Comparison of ENCODE assay signal across 8 mouse cellular contexts in the genomic region with DNA sequence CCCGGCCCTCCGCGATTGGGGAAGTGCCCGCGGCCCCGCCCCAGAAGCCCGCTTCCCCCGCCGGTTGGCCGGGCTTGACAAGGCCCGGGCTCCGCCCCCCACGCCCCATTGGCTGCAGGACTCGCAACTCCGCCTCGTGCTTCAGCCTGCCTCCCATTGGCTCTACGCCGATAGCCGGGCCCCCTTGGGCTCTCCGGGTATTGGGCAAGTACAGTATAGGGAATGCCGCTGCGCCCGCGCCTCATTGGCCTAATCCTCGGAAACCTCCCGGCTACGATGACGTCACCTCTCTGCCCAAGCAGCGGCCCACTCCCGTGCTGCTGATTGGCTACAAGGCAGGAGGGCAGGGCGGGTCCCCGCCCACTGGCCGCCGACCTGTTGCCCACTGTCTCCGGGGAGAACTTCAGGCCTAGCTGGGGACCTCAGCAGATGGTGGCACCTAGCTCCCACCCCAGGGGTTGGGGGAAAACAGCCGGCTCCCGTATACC. TPM values are rescaled to one million over a fixed set of nuclear protein-coding genes. Genes with fewer than 3 reads are reported as not detected.
DNase-seq lines count a peak whose midpoint lies in the region; ATAC-seq and TF ChIP-seq lines count a peak whose summit lies in the region.

No protein-coding gene starts in this region.

- peak; percentile 100 for DNase-seq in 416B (ENCODE audit: low read depth)
- DNase-seq in heart, adult 8-10 months (ENCODE audit: low spot score) = peak; percentile 99
- DNase-seq in kidney, adult 9 months = peak; percentile 100
- peak; percentile 100 for DNase-seq in limb, embryonic 14.5 days (ENCODE audit: low spot score)
- peak; percentile 100 for DNase-seq in midbrain, postnatal 0 days (ENCODE audit: low spot score)
- peak; percentile 99 for DNase-seq in spleen, postnatal 14 days (ENCODE audit: low spot score in 2 of 2)

- H3K4me2 ChIP-seq in embryonic facial prominence, embryonic 15.5 days (replicated peaks) = peak overlapping the region; percentile 89
- peak overlapping the region; percentile 66 for H3K4me2 ChIP-seq in limb, embryonic 14.5 days (replicated peaks; ENCODE audit: low read depth, low read length, severe bottlenecking)
- H3K4me2 ChIP-seq in midbrain, postnatal 0 days (ENCODE audit: low read depth, low read length, poor library complexity, severe bottlenecking) = peak overlapping the region; percentile 81

- H3K36me3 ChIP-seq in embryonic facial prominence, embryonic 15.5 days = peaks cover 38% of the 10 kb centered on the region
- peaks cover 31% of the 10 kb centered on the region for H3K36me3 ChIP-seq in limb, embryonic 14.5 days (ENCODE audit: control insufficient read depth, insufficient read depth, low read length)
- peaks cover 19% of the 10 kb centered on the region for H3K36me3 ChIP-seq in midbrain, postnatal 0 days (ENCODE audit: insufficient read depth, low read length)

- no peaks in the 10 kb centered on the region; the same call in 1 of the 2 replicates for H3K4me1 ChIP-seq in bone marrow, adult 2 months (ENCODE audit: control insufficient read depth, insufficient read depth, low read length)
- peaks cover 21% of the 10 kb centered on the region for H3K4me1 ChIP-seq in embryonic facial prominence, embryonic 15.5 days
- H3K4me1 ChIP-seq in limb, embryonic 14.5 days (ENCODE audit: control insufficient read depth, insufficient read depth, low read length) = peaks cover 12% of the 10 kb centered on the region
- H3K4me1 ChIP-seq in midbrain, postnatal 0 days (ENCODE audit: insufficient read depth, low read length) = peaks cover 9% of the 10 kb centered on the region; the same call in 1 of the 2 replicates

- H3K27me3 ChIP-seq in embryonic facial prominence, embryonic 15.5 days = no peaks in the 10 kb centered on the region
- no peaks in the 10 kb centered on the region for H3K27me3 ChIP-seq in limb, embryonic 14.5 days (ENCODE audit: control insufficient read depth, insufficient read depth, low read length)
- no peaks in the 10 kb centered on the region for H3K27me3 ChIP-seq in midbrain, postnatal 0 days (ENCODE audit: insufficient read depth, low read length)

- H3K9me3 ChIP-seq in embryonic facial prominence, embryonic 15.5 days (replicated peaks) = no peaks in the 10 kb centered on the region
- H3K9me3 ChIP-seq in limb, embryonic 14.5 days (ENCODE audit: control insufficient read depth, low read length) = no peaks in the 10 kb centered on the region
- H3K9me3 ChIP-seq in midbrain, postnatal 0 days (ENCODE audit: low read length) = no peaks in the 10 kb centered on the region

- peak overlapping the region; percentile 89 for H3K27ac ChIP-seq in bone marrow, adult 2 months (ENCODE audit: control insufficient read depth, insufficient read depth, low read depth, low read length, poor library complexity)
- H3K27ac ChIP-seq in embryonic facial prominence, embryonic 15.5 days (replicated peaks) = peak overlapping the region; percentile 75
- H3K27ac ChIP-seq in limb, embryonic 14.5 days (replicated peaks; ENCODE audit: low read depth, low read length) = peak overlapping the region; percentile 40; the same call in 1 of the 2 replicates
- peak overlapping the region; percentile 70 for H3K27ac ChIP-seq in midbrain, postnatal 0 days (ENCODE audit: low read depth, low read length)

- H3K4me3 ChIP-seq in bone marrow, adult 2 months (replicated peaks; ENCODE audit: control insufficient read depth, low read depth, low read length) = peak overlapping the region; percentile 69
- H3K4me3 ChIP-seq in embryonic facial prominence, embryonic 15.5 days (replicated peaks) = peak overlapping the region; percentile 94
- peak overlapping the region; percentile 84 for H3K4me3 ChIP-seq in limb, embryonic 14.5 days (replicated peaks; ENCODE audit: low read length)
- H3K4me3 ChIP-seq in midbrain, postnatal 0 days (ENCODE audit: low read depth, low read length) = peak overlapping the region; percentile 86

- TF ChIP-seq POLR2A in bone marrow, adult 2 months (IDR thresholded peaks at IDR 0.05; ENCODE audit: borderline replicate concordance, control insufficient read depth, low read depth, low read length) = peak; percentile 89
- TF ChIP-seq POLR2A in limb, embryonic 14.5 days (IDR thresholded peaks at IDR 0.05; ENCODE audit: borderline replicate concordance, extremely low read depth, insufficient read depth, insufficient read length) = no peak

- peak; percentile 18; the same call in 1 of the 2 replicates for TF ChIP-seq CTCF in bone marrow, adult 2 months (IDR thresholded peaks at IDR 0.05; ENCODE audit: control insufficient read depth, insufficient read depth, low read length)
- TF ChIP-seq CTCF in midbrain, postnatal 0 days (IDR thresholded peaks at IDR 0.05) = no peak

- ATAC-seq in embryonic facial prominence, embryonic 15.5 days (ENCODE audit: insufficient number of reproducible peaks, low FRiP score, low TSS enrichment, low read depth) = peak; percentile 100
- peak; percentile 100 for ATAC-seq in limb, embryonic 14.5 days (ENCODE audit: low FRiP score, low read depth)
- peak; percentile 100 for ATAC-seq in midbrain, postnatal 0 days (ENCODE audit: low FRiP score)

- under 1% methylated on average over 31 of the region's 37 CpGs for WGBS in bone marrow, adult 2 months
- 2% methylated on average over 37 of the region's 37 CpGs for WGBS in embryonic facial prominence, embryonic 15.5 days
- WGBS in limb, embryonic 14.5 days = under 1% methylated on average over 27 of the region's 37 CpGs
- under 1% methylated on average over 31 of the region's 37 CpGs for WGBS in midbrain, postnatal 0 days

- peak overlapping the region; percentile 82 for H3K9ac ChIP-seq in embryonic facial prominence, embryonic 15.5 days
- H3K9ac ChIP-seq in limb, embryonic 14.5 days (ENCODE audit: low read depth, low read length, severe bottlenecking) = peak overlapping the region; percentile 45
- peak overlapping the region; percentile 63 for H3K9ac ChIP-seq in midbrain, postnatal 0 days (replicated peaks; ENCODE audit: low read length, poor library complexity, severe bottlenecking)

RNA-seq across cellular contexts. Expression of gene Mxd1, which starts 0.3 kb away (rescaled TPM):
- 49.6 and 56.2 TPM in 2 replicates for polyA plus RNA-seq in bone marrow, adult 2 months (2011; ENCODE audit: insufficient read depth, insufficient read length, low replicate concordance, missing spikeins)
- polyA plus RNA-seq in embryonic facial prominence, embryonic 15.5 days (2015; fragmentation: Nextera tagmentation; extraction: Ambion mirVana) = 16.4 TPM in 2 replicates
- 1 to 10 TPM; 6.1 to 8.7 (median 7.2) TPM for total RNA-seq in heart, adult 8-10 months (2022)
- polyA plus RNA-seq in limb, embryonic 14.5 days (2012; rRNA removed) = 11.7 and 14.8 TPM in 2 replicates
- 10.7 and 15.7 TPM in 2 replicates for polyA plus RNA-seq in limb, embryonic 14.5 days (2014; fragmentation: Nextera tagmentation; extraction: Ambion mirVana)
- total RNA-seq in midbrain, postnatal 0 days (2014; rRNA removed) = 12.7 and 16.1 TPM in 2 replicates
- polyA plus RNA-seq in midbrain, postnatal 0 days (2015; fragmentation: Nextera tagmentation; extraction: Ambion mirVana) = 12.8 and 13.1 TPM in 2 replicates

RNA-seq across cellular contexts. Expression of gene Snrnp27, which starts 15.0 kb away (rescaled TPM):
- polyA plus RNA-seq in bone marrow, adult 2 months (2011; ENCODE audit: insufficient read depth, insufficient read length, low replicate concordance, missing spikeins) = 47.5 and 47.8 TPM in 2 replicates
- polyA plus RNA-seq in embryonic facial prominence, embryonic 15.5 days (2015; fragmentation: Nextera tagmentation; extraction: Ambion mirVana) = 103 and 114 TPM in 2 replicates
- total RNA-seq in heart, adult 8-10 months (2022) = 10 to 100 TPM; 45.1 to 58.5 (median 53.4) TPM
- polyA plus RNA-seq in limb, embryonic 14.5 days (2012; rRNA removed) = 37.4 and 64.8 TPM in 2 replicates
- 115 and 117 TPM in 2 replicates for polyA plus RNA-seq in limb, embryonic 14.5 days (2014; fragmentation: Nextera tagmentation; extraction: Ambion mirVana)
- total RNA-seq in midbrain, postnatal 0 days (2014; rRNA removed) = 33.4 and 43.1 TPM in 2 replicates
- 112 and 113 TPM in 2 replicates for polyA plus RNA-seq in midbrain, postnatal 0 days (2015; fragmentation: Nextera tagmentation; extraction: Ambion mirVana)

RNA-seq across cellular contexts. Expression of gene Asprv1, which starts 41.3 kb away (rescaled TPM):
- polyA plus RNA-seq in bone marrow, adult 2 months (2011; ENCODE audit: insufficient read depth, insufficient read length, low replicate concordance, missing spikeins) = 7.6 and 19.6 TPM in 2 replicates
- 318 and 378 TPM in 2 replicates for polyA plus RNA-seq in embryonic facial prominence, embryonic 15.5 days (2015; fragmentation: Nextera tagmentation; extraction: Ambion mirVana)
- total RNA-seq in heart, adult 8-10 months (2022) = not detected
- 19.9 and 34.8 TPM in 2 replicates for polyA plus RNA-seq in limb, embryonic 14.5 days (2012; rRNA removed)
- 66.2 and 100.0 TPM in 2 replicates for polyA plus RNA-seq in limb, embryonic 14.5 days (2014; fragmentation: Nextera tagmentation; extraction: Ambion mirVana)
- total RNA-seq in midbrain, postnatal 0 days (2014; rRNA removed) = 2.0 and 4.2 TPM in 2 replicates
- polyA plus RNA-seq in midbrain, postnatal 0 days (2015; fragmentation: Nextera tagmentation; extraction: Ambion mirVana) = 1.1 and 1.2 TPM in 2 replicates

Comparison
In these comparisons a context has a peak if more than half of its experiments do, and no peak if none do; other contexts are left out.
1. Peak in every context shown above with its lines: DNase-seq, ATAC-seq, H3K4me3 ChIP-seq and H3K27ac ChIP-seq.